Mouse (Mus musculus) erythroblast, embryonic 14.5 days (primary cell): ENCODE data around the gene Pold4. TPM values are rescaled to one million over a fixed set of nuclear protein-coding genes. Genes with fewer than 3 reads are reported as not detected.

Source experiments
- H3K27me3 ChIP-seq: 2 replicates; pipeline ENCODE4 v1.6.1; 2012; ENCODE audit warnings: inconsistent platforms; ENCODE audit not compliant: control insufficient read depth
- H3K36me3 ChIP-seq: 2 replicates; pipeline ENCODE4 v1.6.1; 2012; ENCODE audit warnings: mild to moderate bottlenecking, inconsistent platforms; ENCODE audit not compliant: control insufficient read depth
- H3K4me1 ChIP-seq: 2 replicates; pipeline ENCODE4 v1.6.1; 2012; ENCODE audit warnings: inconsistent platforms; ENCODE audit not compliant: control insufficient read depth
- H3K4me3 ChIP-seq: replicated peaks from 2 replicates; pipeline ENCODE3; 2012; ENCODE audit warnings: moderate library complexity, mild to moderate bottlenecking, inconsistent platforms
- H3K9me3 ChIP-seq: 2 replicates; pipeline ENCODE4 v1.6.1; 2012; ENCODE audit warnings: low read length, inconsistent platforms, mixed read lengths; ENCODE audit not compliant: control insufficient read depth
- GATA1 ChIP-seq: IDR thresholded peaks from 2 replicates; pipeline ENCODE4 v1.6.1; 2012; ENCODE audit warnings: low read length, inconsistent platforms, mixed read lengths
- TAL1 ChIP-seq: IDR thresholded peaks from 3 replicates; pipeline ENCODE4 v1.6.1; 2012; ENCODE audit warnings: low read length, inconsistent platforms, mixed read lengths
- polyA plus RNA-seq: library from polyadenylated mRNA; stranded (reverse); fragments of >175 nt; gene quantifications from 2 replicates; pipeline ENCODE4 v1.2.3, GENCODE M21; 2012

The Pold4 gene
- polyA plus RNA-seq, 1 experiment = 0.49 TPM

DNA sequence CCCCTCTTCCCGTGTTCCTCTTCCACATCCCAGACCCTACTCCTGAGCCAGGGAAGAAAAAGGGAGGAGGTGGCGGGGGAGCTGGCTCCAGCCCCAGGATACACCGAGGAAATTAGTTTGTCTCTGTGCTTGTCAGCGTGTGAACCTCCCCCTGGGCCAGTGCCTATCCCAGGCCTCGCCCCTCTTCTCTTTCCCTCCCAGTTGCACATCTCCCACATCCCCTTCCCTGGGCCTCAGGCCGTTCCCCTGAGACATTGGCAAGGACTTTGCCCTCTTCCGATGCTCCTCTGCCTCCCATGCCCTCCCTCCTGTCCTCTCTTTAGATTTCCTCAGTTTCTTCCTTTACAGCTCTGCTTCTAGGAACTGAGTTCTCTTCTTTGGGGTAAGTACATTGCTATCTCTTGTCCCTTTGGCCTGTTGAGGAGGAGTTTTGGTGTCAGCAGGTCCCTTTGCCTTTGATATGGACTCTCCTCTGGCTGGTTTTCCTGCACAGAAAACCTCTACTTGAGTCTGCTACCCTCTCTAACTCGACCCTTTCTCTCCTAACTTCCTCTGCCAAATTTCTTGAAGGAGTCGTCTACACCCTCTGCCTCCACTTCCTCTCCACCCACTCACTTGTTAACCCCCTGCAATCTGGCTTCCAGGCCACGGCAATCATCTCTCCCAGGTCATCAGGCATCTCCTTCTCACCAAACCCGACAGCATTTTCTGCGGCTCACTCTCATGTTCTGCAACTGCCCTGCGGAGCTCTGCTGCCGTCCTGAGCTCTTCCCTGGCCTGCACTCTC, 10.5 kb upstream of the Pold4 start:
- H3K4me3 ChIP-seq = no peak overlapping the region
- no peaks in the 10 kb centered on the region for H3K36me3 ChIP-seq
- TF ChIP-seq TAL1 (no peak), GATA1 (no peak)
- peaks cover 85% of the 10 kb centered on the region for H3K27me3 ChIP-seq
- peaks cover 29% of the 10 kb centered on the region for H3K4me1 ChIP-seq
- no peaks in the 10 kb centered on the region; the same call in 1 of the 2 replicates for H3K9me3 ChIP-seq

DNA sequence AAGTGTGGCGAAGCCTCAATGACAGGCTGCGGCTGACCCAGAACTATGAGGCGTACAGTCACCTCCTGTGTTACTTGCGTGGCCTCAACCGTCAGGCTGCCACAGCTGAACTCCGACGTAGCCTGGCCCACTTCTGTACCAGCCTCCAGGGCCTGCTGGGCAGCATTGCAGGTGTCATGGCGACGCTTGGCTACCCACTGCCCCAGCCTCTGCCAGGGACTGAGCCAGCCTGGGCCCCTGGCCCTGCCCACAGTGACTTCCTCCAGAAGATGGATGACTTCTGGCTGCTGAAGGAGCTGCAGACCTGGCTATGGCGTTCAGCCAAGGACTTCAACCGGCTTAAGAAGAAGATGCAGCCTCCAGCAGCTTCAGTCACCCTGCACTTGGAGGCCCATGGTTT, 9.5 kb upstream of the Pold4 start:
- peaks cover 83% of the 10 kb centered on the region for H3K27me3 ChIP-seq

DNA sequence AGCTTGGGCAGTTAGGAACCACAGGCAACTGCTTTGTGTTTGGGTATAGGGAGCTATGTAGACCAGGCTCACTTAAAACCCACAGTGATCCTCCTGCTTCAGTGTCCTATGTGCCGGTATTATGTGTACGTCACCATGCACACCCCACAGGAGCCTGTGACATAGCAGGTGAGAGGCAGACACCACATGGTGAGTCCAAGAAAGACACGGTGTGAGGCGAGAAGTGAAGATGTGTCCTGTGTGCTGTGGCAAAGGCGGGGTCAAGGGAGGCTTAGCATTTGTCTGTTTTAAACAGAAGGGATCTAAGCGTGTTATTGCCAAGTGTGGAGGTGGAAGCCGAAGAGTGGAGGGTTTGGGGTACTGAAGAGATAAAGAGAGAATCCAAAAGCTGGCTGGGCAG, 4.9 kb upstream of the Pold4 start:
- no peaks in the 10 kb centered on the region for H3K9me3 ChIP-seq
- no peaks in the 10 kb centered on the region for H3K36me3 ChIP-seq
- no peak for TF ChIP-seq GATA1
- TF ChIP-seq TAL1 = no peak
- peaks cover 50% of the 10 kb centered on the region for H3K27me3 ChIP-seq
- no peak overlapping the region for H3K4me3 ChIP-seq
- H3K4me1 ChIP-seq = peaks cover 42% of the 10 kb centered on the region

More for the DNA sequence above, 9.5 kb upstream of the Pold4 start:
- H3K9me3 ChIP-seq = no peaks in the 10 kb centered on the region
- TF ChIP-seq GATA1 (no peak), TAL1 (no peak)
- no peaks in the 10 kb centered on the region for H3K36me3 ChIP-seq
- peaks cover 29% of the 10 kb centered on the region for H3K4me1 ChIP-seq
- no peak overlapping the region for H3K4me3 ChIP-seq

DNA sequence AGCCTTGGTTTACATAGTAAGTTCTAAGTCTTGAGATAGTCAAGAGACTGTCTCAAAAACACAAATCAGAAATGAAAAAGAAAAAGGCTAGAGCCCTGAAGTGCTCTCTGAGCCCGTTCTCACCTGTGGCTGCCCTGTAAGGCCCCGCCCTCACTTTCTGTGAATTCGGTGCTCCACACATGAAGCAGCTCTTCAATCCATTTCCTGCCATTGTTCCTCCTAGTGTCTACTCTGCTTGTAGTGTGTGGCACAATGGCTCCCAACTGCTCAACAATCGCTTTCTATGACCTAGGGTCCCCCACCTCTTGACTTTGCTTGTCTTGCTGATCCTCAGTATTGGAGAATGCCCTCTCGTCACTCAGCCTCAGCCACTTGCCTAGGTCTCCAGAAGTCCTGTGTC, 4.3 kb upstream of the Pold4 start:
- Histone ChIP-seq H3K4me3 (no peak overlapping the region), H3K9me3 (no peaks in the 10 kb centered on the region), H3K36me3 (no peaks in the 10 kb centered on the region), H3K27me3 (peaks cover 44% of the 10 kb centered on the region), H3K4me1 (peaks cover 45% of the 10 kb centered on the region)
- no peak for TF ChIP-seq GATA1
- no peak for TF ChIP-seq TAL1

DNA sequence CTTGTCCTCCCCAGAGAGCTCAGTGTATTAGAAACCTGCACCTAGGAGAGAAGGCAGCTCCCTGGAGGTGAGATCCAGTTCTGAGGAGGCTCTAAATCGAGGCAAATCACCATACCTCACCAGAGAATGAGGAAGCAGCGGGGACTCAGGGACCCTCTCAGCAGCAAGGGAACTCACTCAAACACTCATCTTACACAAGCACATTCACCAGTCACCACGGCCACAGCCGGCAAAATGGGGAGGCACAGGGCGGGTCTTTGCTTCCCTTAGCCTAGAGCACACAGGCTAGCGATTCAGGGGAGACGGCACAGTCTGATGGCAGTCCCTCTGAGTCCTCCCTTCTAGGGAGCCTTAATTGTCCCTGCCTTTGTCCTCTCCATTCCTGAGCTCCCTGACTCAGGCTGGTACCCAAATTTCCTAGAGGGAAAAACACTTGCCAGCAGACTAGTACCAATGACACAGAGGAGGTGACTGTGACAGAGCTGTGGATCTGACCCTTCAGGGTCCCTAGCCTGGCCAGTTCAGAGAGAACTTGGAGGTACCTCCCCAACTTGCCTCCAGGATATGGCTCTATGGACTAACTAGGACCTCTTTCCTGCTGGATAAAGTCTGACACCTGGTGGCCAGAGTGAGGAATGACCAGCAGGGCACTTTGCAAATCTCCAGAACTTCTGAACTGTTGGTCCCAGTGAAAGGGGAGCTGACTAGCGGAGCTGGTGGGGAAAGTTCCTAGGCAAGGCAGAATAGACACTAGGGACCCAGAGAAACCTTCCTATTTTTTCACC, 3.6 kb upstream of the Pold4 start:
- TF ChIP-seq GATA1 (no peak), TAL1 (no peak)
- Histone ChIP-seq H3K4me1 (peaks cover 45% of the 10 kb centered on the region), H3K27me3 (peaks cover 37% of the 10 kb centered on the region), H3K36me3 (no peaks in the 10 kb centered on the region), H3K4me3 (no peak overlapping the region), H3K9me3 (no peaks in the 10 kb centered on the region)

DNA sequence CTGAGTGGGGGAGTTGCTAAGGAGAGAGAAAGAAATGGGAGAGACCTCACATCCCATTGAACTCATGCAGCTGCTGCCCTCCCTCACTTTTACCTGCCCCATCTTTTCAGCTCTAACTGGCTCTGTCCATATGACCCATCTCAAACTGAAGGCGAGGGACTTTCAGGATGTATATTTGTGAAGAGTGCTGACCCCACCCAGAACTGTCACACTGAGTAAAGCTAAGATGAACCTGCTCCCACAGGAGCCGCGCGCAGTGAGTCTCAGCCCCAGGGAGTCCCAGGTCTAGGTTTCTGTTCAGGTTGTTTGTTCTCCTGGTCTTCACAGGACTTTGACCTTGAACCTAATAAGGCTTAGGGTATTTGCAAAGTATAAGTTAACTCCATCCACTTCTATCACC, 2.8 kb upstream of the Pold4 start:
- H3K4me3 ChIP-seq = no peak overlapping the region
- H3K36me3 ChIP-seq = no peaks in the 10 kb centered on the region
- H3K27me3 ChIP-seq = peaks cover 33% of the 10 kb centered on the region
- TF ChIP-seq GATA1 (no peak), TAL1 (no peak)
- no peaks in the 10 kb centered on the region for H3K9me3 ChIP-seq
- peaks cover 43% of the 10 kb centered on the region for H3K4me1 ChIP-seq

DNA sequence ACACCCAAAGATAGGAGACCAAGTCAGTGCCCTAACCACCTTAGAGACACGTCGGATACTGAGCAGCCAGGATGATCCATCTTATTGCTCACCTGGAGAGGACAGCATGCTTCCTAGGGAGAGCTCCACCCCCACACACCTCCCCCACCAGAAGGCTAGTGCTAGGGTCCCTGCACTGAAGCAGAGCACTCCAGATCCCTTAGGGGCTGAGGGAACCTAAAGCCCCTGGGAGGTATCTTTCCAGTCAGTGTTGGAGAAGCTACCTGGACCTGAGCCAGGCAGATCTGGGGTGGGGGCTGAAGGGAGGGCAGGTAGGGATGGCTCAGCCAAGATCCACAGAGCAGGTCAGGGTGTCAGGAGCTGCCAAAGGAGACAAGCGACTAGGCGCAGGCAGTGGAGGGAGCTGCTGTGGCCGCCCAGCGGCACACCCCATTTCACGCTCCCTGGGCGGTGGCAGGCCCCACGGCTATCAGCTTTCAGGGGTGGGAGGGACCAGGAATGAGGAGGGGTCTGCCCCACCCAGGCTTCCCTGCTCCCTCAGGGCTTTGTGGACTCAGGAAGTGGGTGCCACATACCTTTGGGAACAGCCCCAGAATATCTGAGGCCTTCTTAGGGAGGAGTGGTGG, 2.1 kb upstream of the Pold4 start:
- peaks cover 43% of the 10 kb centered on the region for H3K4me1 ChIP-seq
- H3K27me3 ChIP-seq = peaks cover 32% of the 10 kb centered on the region
- no peaks in the 10 kb centered on the region for H3K9me3 ChIP-seq
- no peaks in the 10 kb centered on the region for H3K36me3 ChIP-seq
- no peak for TF ChIP-seq GATA1
- no peak for TF ChIP-seq TAL1
- H3K4me3 ChIP-seq = no peak overlapping the region

DNA sequence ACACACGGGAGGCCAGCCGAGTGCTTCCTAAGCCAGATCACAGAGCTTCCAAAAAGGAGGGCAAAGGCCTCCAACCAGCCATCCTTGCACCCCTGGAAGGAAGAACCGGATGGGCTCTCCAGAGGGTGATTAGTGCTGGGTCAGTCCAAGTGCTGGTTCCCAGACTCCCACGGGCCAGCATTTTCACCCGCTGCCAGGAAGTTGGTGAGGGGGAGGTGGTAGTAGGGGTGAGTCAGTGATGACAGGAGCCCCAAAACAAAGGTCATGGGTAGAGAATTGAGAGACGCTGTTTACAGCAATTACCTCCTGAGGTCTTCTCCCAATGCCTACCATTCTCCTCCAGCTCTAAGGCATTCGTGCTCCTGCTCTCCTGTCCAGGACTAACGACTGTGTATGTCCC, 1.3 kb upstream of the Pold4 start:
- peaks cover 28% of the 10 kb centered on the region for H3K27me3 ChIP-seq
- H3K9me3 ChIP-seq = no peaks in the 10 kb centered on the region
- peaks cover 43% of the 10 kb centered on the region for H3K4me1 ChIP-seq
- no peaks in the 10 kb centered on the region for H3K36me3 ChIP-seq
- TF ChIP-seq TAL1 = no peak
- no peak for TF ChIP-seq GATA1
- H3K4me3 ChIP-seq = no peak overlapping the region

DNA sequence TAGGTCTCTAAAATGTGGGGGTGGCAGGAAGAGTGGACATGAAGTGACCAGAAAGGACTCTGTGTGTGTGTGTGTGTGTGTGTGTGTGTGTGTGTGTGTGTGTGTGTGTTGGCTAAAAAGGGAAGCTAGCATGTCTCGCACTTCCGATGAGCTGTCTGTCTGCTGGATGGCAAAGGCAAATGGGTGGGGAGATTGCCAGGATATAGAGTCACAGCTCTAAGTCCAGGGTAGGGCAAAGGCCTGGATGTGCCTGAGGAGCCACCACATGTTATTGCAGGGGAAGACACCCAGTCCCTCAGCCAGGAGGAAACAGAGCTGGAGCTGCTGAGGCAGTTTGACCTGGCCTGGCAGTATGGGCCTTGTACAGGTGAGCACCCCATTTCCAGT, 480 bp downstream of the Pold4 start:
- Histone ChIP-seq H3K4me1 (peaks cover 43% of the 10 kb centered on the region), H3K27me3 (peaks cover 15% of the 10 kb centered on the region), H3K36me3 (no peaks in the 10 kb centered on the region), H3K9me3 (no peaks in the 10 kb centered on the region), H3K4me3 (peak overlapping the region; percentile 80)
- TF ChIP-seq TAL1 (no peak), GATA1 (no peak)

DNA sequence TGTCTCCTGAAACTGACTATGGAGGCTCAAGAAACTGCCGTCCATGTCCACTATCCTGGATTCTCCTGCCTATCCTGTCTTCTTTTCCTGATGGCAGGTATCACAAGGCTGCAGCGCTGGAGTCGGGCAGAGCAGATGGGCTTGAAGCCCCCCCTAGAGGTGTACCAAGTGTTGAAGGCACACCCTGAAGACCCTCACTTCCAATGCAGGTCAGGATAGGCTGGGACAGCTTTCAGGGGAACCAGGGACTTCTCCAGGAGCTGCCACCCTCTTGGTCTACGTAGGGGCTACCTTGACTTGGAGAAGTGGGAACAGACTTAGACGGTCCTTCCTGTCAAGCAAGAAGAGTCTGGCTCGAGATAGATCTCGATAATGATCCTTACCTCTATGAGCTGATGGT, 952 bp downstream of the Pold4 start:
- peak overlapping the region; percentile 80 for H3K4me3 ChIP-seq
- no peaks in the 10 kb centered on the region for H3K9me3 ChIP-seq
- H3K4me1 ChIP-seq = peaks cover 43% of the 10 kb centered on the region
- peaks cover 10% of the 10 kb centered on the region for H3K27me3 ChIP-seq
- H3K36me3 ChIP-seq = no peaks in the 10 kb centered on the region
- TF ChIP-seq GATA1 (no peak), TAL1 (no peak)
